Mouse (Mus musculus): ENCODE results near the gene Atg101. TPM values are rescaled to one million over a fixed set of nuclear protein-coding genes. Genes with fewer than 3 reads are reported as not detected.

Gene Atg101
- total and polyA plus RNA-seq, 2 experiments from 2014 or later, result 52.3 to 75.3 TPM

DNA sequence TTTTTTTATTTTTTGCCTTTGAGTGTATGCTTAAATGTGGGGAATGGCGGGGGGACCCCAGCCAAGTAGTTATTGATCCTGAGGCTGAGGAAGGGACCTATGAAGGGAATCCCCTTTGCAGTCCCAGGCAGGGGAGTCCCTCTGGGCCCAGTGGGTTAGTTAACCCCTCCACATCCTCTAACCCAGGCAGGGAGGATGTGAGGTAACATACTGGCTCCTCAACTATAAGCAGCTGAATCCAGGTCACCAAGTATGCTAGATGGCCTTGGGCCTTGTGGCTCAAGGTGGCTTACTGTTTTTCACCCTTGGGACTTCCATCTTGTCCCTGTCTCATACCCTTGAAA is 36.9 kb upstream of the Atg101 start:
- peak overlapping the region; percentile 72 for H3K4me2 ChIP-seq (ENCODE audit: low read depth, low read length)
- no peaks in the 10 kb centered on the region for H3K27me3 ChIP-seq (ENCODE audit: insufficient read depth, low read length)
- H3K9ac ChIP-seq (replicated peaks; ENCODE audit: low read length), result peak overlapping the region; percentile 61; the same call in 1 of the 2 replicates
- peak overlapping the region; percentile 50 for H3K4me3 ChIP-seq (ENCODE audit: low read length)
- TF ChIP-seq CTCF (IDR thresholded peaks at IDR 0.05; ENCODE audit: low read depth), result no peak
- H3K36me3 ChIP-seq (ENCODE audit: insufficient read depth, low read length), result no peaks in the 10 kb centered on the region
- DNase-seq (ENCODE audit: low spot score), result no peak
- H3K4me1 ChIP-seq (ENCODE audit: insufficient read depth, low read length), result no peaks in the 10 kb centered on the region; the same call in 1 of the 2 replicates
- H3K27ac ChIP-seq, result peak overlapping the region; percentile 82; the same call in 1 of the 2 replicates
- WGBS, result 83% methylated on average over 1 of the region's 1 CpGs
- H3K9me3 ChIP-seq (ENCODE audit: low read length), result no peaks in the 10 kb centered on the region
- ATAC-seq, result no peak

GRCm38 (mm10) chr15:101248029-101248710 is 35.9 kb upstream of the Atg101 start:
- no peak overlapping the region for H3K9ac ChIP-seq (replicated peaks; ENCODE audit: low read length)
- no peak overlapping the region for H3K27ac ChIP-seq
- DNase-seq (ENCODE audit: low spot score), result no peak
- no peak overlapping the region for H3K4me3 ChIP-seq (ENCODE audit: low read length)
- H3K36me3 ChIP-seq (ENCODE audit: insufficient read depth, low read length), result no peaks in the 10 kb centered on the region
- no peak for TF ChIP-seq CTCF (IDR thresholded peaks at IDR 0.05; ENCODE audit: low read depth)
- H3K9me3 ChIP-seq (ENCODE audit: low read length), result no peaks in the 10 kb centered on the region
- no peak for ATAC-seq
- H3K4me2 ChIP-seq (ENCODE audit: low read depth, low read length), result no peak overlapping the region
- H3K27me3 ChIP-seq (ENCODE audit: insufficient read depth, low read length), result no peaks in the 10 kb centered on the region
- WGBS, result 58% methylated on average over 5 of the region's 5 CpGs
- no peaks in the 10 kb centered on the region; the same call in 1 of the 2 replicates for H3K4me1 ChIP-seq (ENCODE audit: insufficient read depth, low read length)

DNA sequence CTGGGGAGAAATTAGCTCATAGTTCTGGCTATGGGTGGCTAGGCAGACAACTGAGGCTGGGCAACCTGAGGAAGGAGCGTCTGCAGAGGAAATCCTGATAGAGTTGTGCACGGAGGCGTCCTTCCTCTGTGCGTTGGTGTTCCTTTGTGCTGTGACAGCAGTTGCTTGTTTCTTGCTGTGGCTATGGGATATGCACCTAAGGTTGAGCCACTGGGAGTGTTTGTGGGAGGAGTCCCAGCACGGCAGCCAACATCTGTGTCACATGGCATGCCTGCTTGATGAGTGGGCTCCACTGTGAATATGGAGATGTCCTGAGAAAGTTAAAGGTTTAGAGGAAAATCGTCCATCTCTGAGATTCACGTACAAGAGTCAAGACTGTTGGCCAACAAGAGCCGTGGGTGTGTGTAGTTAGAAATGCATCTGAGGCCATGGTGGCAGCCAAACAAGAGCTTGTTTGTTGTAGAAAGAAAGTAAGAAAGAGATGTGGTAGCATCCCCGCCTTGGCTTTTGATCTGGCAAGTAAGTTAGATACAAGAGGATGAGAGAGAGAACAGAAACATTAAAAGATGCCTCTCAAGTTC is 33.8 kb upstream of the Atg101 start:
- H3K27me3 ChIP-seq (ENCODE audit: insufficient read depth, low read length), result no peaks in the 10 kb centered on the region
- no peak overlapping the region for H3K4me3 ChIP-seq (ENCODE audit: low read length)
- DNase-seq (ENCODE audit: low spot score) (no peak), ATAC-seq (no peak)
- 79% methylated on average over 9 of the region's 9 CpGs for WGBS
- no peaks in the 10 kb centered on the region for H3K9me3 ChIP-seq (ENCODE audit: low read length)
- H3K4me1 ChIP-seq (ENCODE audit: insufficient read depth, low read length), result no peaks in the 10 kb centered on the region; the same call in 1 of the 2 replicates
- no peak for TF ChIP-seq CTCF (IDR thresholded peaks at IDR 0.05; ENCODE audit: low read depth)
- H3K4me2 ChIP-seq (ENCODE audit: low read depth, low read length), result no peak overlapping the region
- no peaks in the 10 kb centered on the region for H3K36me3 ChIP-seq (ENCODE audit: insufficient read depth, low read length)
- no peak overlapping the region for H3K9ac ChIP-seq (replicated peaks; ENCODE audit: low read length)
- H3K27ac ChIP-seq, result no peak overlapping the region

GRCm38 (mm10) chr15:101251930-101252329 is 32.1 kb upstream of the Atg101 start:
- H3K4me3 ChIP-seq (ENCODE audit: low read length), result no peak overlapping the region
- no peaks in the 10 kb centered on the region for H3K9me3 ChIP-seq (ENCODE audit: low read length)
- H3K27ac ChIP-seq, result no peak overlapping the region
- no peak for DNase-seq (ENCODE audit: low spot score)
- TF ChIP-seq CTCF (IDR thresholded peaks at IDR 0.05; ENCODE audit: low read depth), result no peak
- no peaks in the 10 kb centered on the region for H3K27me3 ChIP-seq (ENCODE audit: insufficient read depth, low read length)
- no peak for ATAC-seq
- WGBS, result 88% methylated on average over 5 of the region's 5 CpGs
- H3K36me3 ChIP-seq (ENCODE audit: insufficient read depth, low read length), result no peaks in the 10 kb centered on the region
- no peaks in the 10 kb centered on the region; the same call in 1 of the 2 replicates for H3K4me1 ChIP-seq (ENCODE audit: insufficient read depth, low read length)
- no peak overlapping the region for H3K4me2 ChIP-seq (ENCODE audit: low read depth, low read length)
- no peak overlapping the region for H3K9ac ChIP-seq (replicated peaks; ENCODE audit: low read length)

- H3K4me3 ChIP-seq (ENCODE audit: low read length), result no peak overlapping the region
- no peaks in the 10 kb centered on the region for H3K36me3 ChIP-seq (ENCODE audit: insufficient read depth, low read length)
- no peak overlapping the region for H3K4me2 ChIP-seq (ENCODE audit: low read depth, low read length)
- H3K9ac ChIP-seq (replicated peaks; ENCODE audit: low read length), result no peak overlapping the region
- no peak for TF ChIP-seq CTCF (IDR thresholded peaks at IDR 0.05; ENCODE audit: low read depth)
- no peaks in the 10 kb centered on the region for H3K9me3 ChIP-seq (ENCODE audit: low read length)
- ATAC-seq (no peak), DNase-seq (ENCODE audit: low spot score) (no peak)
- no peaks in the 10 kb centered on the region for H3K27me3 ChIP-seq (ENCODE audit: insufficient read depth, low read length)
- WGBS, result 86% methylated on average over 6 of the region's 6 CpGs
- H3K27ac ChIP-seq, result no peak overlapping the region
- H3K4me1 ChIP-seq (ENCODE audit: insufficient read depth, low read length), result no peaks in the 10 kb centered on the region
Observed at GRCm38 (mm10) chr15:101252614-101253013, 31.5 kb upstream of the Atg101 start.

DNA sequence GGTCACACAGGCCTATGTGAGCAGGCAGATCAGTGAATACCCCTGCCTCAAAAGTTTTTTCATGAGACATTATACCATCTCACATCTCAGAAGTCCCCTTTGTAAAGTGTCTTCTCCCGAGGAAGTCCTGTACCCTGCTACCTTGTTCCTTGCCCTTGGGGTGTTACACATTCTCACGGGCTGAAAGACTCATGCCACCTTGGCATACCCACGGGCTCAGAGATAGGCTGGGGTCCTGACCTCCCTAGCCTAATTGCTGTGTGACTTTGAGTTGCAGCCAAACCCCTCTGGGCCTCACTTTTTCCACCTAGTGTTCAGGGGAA is 30.5 kb upstream of the Atg101 start:
- peak overlapping the region; percentile 58 for H3K4me3 ChIP-seq (ENCODE audit: low read length)
- WGBS, result 27% methylated on average over 3 of the region's 3 CpGs
- peak overlapping the region; percentile 58 for H3K4me2 ChIP-seq (ENCODE audit: low read depth, low read length)
- DNase-seq (ENCODE audit: low spot score) (no peak), ATAC-seq (0 out of 2 replicates have a peak, but pooled peaks have one; percentile 7)
- H3K9me3 ChIP-seq (ENCODE audit: low read length), result no peaks in the 10 kb centered on the region
- no peaks in the 10 kb centered on the region for H3K27me3 ChIP-seq (ENCODE audit: insufficient read depth, low read length)
- no peaks in the 10 kb centered on the region for H3K36me3 ChIP-seq (ENCODE audit: insufficient read depth, low read length)
- no peak for TF ChIP-seq CTCF (IDR thresholded peaks at IDR 0.05; ENCODE audit: low read depth)
- peak overlapping the region; percentile 64 for H3K9ac ChIP-seq (replicated peaks; ENCODE audit: low read length)
- 0 out of 2 replicates have a peak overlapping the region, but pooled peaks have one; percentile 27 for H3K27ac ChIP-seq
- no peaks in the 10 kb centered on the region for H3K4me1 ChIP-seq (ENCODE audit: insufficient read depth, low read length)

Data from hindbrain, postnatal 0 days (tissue).